Mouse (Mus musculus) midbrain, postnatal 0 days (tissue): ENCODE data around the gene Nipal1. TPM values are rescaled to one million over a fixed set of nuclear protein-coding genes. Genes with fewer than 3 reads are reported as not detected.

Experiments
- ATAC-seq: fragments of 200-750 bp; cut with Nextera tagmentation; 2 replicates; pipeline ENCODE4 v1.8.0; 2017; ENCODE audit warnings: moderate number of reproducible peaks, mild to moderate bottlenecking, moderate TSS enrichment, moderate library complexity; ENCODE audit not compliant: low FRiP score
- DNase-seq: peaks from one replicate; pipeline ENCODE4 v3.0.0-alpha.2; 2015; ENCODE audit warnings: low spot score
- H3K27ac ChIP-seq: fragments of 300-500 bp; sonication (generic); 2 replicates; pipeline ENCODE4 v1.5.1; 2014; ENCODE audit warnings: low read depth, mild to moderate bottlenecking, low read length, mixed read lengths
- H3K27me3 ChIP-seq: fragments of 300-500 bp; sonication (generic); 2 replicates; pipeline ENCODE4 v1.6.1; 2014; ENCODE audit warnings: low read length, control low read depth, mixed read lengths; ENCODE audit not compliant: insufficient read depth
- H3K36me3 ChIP-seq: fragments of 300-500 bp; sonication (generic); 2 replicates; pipeline ENCODE4 v1.6.1; 2014; ENCODE audit warnings: low read length, control low read depth, mixed read lengths; ENCODE audit not compliant: insufficient read depth
- H3K4me1 ChIP-seq: fragments of 300-500 bp; sonication (generic); 2 replicates; pipeline ENCODE4 v1.6.1; 2014; ENCODE audit warnings: mild to moderate bottlenecking, control low read depth, antibody characterized with exemption, low read length, mixed read lengths; ENCODE audit not compliant: insufficient read depth
- H3K4me2 ChIP-seq: fragments of 300-500 bp; sonication (generic); 2 replicates; pipeline ENCODE4 v1.6.1; 2014; ENCODE audit warnings: low read depth, mild to moderate bottlenecking, low read length, mixed read lengths; ENCODE audit not compliant: poor library complexity, severe bottlenecking
- H3K4me3 ChIP-seq: fragments of 300-500 bp; sonication (generic); 2 replicates; pipeline ENCODE4 v1.5.1; 2014; ENCODE audit warnings: low read depth, mild to moderate bottlenecking, low read length, moderate library complexity
- H3K9ac ChIP-seq: fragments of 300-500 bp; sonication (generic); replicated peaks from 2 replicates; pipeline ENCODE4 v1.6.1; 2014; ENCODE audit warnings: mild to moderate bottlenecking, low read length, moderate library complexity, mixed read lengths; ENCODE audit not compliant: poor library complexity, severe bottlenecking
- H3K9me3 ChIP-seq: fragments of 300-500 bp; sonication (generic); 2 replicates; pipeline ENCODE4 v1.6.1; 2016; ENCODE audit warnings: low read length, control low read depth
- CTCF ChIP-seq: IDR thresholded peaks from 2 replicates; pipeline ENCODE4 v1.5.1; 2016; ENCODE audit warnings: antibody characterized with exemption, mild to moderate bottlenecking
- WGBS: fragments of 180-500 bp; shearing (Covaris S2); extraction: QIAGEN DNeasy Blood & Tissue Kit; methylation state at CpG from one replicate; pipeline ENCODE4 v1.1.7; 2014; 5-methylcytosine and 5-hydroxymethylcytosine counted together
- polyA plus RNA-seq: library from polyadenylated mRNA; unstranded; fragments of >200 nt; fragmentation: Nextera tagmentation; extraction: Ambion mirVana; gene quantifications from 2 replicates; pipeline ENCODE4 v1.2.1, GENCODE M21; 2015
- total RNA-seq: library from RNA; depleted of rRNA; stranded (reverse); fragments of >200 nt; gene quantifications from 2 replicates; pipeline ENCODE4 v1.2.3, GENCODE M21; 2014

Gene Nipal1
- total and polyA plus RNA-seq, 2 experiments from 2014 or later, result 0.33 to 0.55 TPM

- Histone ChIP-seq H3K36me3 (no peaks in the 10 kb centered on the region), H3K27ac (no peak overlapping the region), H3K27me3 (no peaks in the 10 kb centered on the region), H3K4me1 (no peaks in the 10 kb centered on the region), H3K4me3 (no peak overlapping the region), H3K9me3 (no peaks in the 10 kb centered on the region), H3K4me2 (no peak overlapping the region), H3K9ac (no peak overlapping the region)
- WGBS, result 75% methylated on average over 7 of the region's 7 CpGs
- DNase-seq (no peak), ATAC-seq (no peak)
- TF ChIP-seq CTCF, result no peak
Observed at GRCm38 (mm10) chr5:72656270-72656791, 8.7 kb downstream of the Nipal1 start.

DNA sequence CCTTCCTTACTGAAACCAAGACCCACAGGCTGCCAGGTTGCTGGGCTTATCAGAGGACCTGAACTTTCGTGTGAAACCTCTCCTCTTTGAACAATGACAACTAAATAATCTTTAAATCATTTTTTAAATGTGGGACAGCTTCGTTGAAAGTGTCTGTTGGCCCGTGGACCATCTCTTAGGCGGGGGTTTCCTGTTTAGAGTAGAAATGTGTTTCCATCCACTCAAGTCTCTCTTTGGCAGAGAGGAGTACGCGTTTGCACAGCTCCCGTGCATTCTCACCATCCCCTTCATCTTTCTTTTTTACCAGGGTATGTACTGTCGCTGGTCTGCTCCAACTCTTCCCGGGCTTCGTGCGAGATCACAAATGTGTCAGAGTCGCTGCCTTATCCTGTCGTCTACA, 10.8 kb downstream of the Nipal1 start:
- ATAC-seq (no peak), DNase-seq (no peak)
- no peaks in the 10 kb centered on the region for H3K36me3 ChIP-seq
- TF ChIP-seq CTCF, result no peak
- no peak overlapping the region for H3K9ac ChIP-seq
- no peak overlapping the region for H3K4me2 ChIP-seq
- no peaks in the 10 kb centered on the region for H3K4me1 ChIP-seq
- no peak overlapping the region for H3K4me3 ChIP-seq
- no peaks in the 10 kb centered on the region for H3K9me3 ChIP-seq
- 93% methylated on average over 13 of the region's 13 CpGs for WGBS
- no peak overlapping the region for H3K27ac ChIP-seq
- H3K27me3 ChIP-seq, result no peaks in the 10 kb centered on the region

DNA sequence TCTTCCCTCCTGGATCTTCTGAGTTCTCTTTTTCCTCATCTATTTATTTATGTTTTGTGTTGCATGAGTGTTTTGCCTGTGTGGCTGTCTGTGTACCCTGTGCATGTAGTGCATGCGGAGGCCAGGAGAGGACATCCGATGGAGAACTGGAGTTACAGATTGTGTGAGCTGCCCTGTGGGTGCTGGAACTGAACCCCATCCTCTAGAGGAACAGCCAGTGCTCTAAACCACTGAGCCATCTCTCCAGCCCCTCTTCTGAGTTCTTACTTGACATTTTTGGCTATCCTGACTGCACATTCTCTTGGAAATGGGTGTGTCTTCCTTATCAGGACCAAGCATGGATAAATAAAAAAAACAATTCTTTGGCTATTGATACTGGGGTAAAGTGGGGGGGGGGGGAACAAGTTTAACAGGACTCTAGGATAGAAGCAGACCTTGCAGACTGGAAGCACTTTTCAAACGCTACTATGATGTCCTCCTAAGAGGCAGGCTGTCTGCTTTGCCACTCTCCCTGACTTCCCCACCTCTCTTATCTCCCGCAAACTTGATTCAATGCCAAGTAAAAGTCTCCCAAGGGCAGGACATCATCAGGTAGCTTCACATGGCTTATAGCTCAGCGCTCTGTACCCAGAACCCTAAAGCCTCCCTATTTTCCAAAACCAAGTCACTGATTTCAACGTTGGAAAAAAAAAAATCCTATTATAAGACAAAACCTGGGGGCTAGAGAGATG, 13.6 kb downstream of the Nipal1 start:
- no peak for TF ChIP-seq CTCF
- ATAC-seq, result no peak
- Histone ChIP-seq H3K9me3 (no peaks in the 10 kb centered on the region), H3K36me3 (no peaks in the 10 kb centered on the region), H3K4me1 (no peaks in the 10 kb centered on the region), H3K27ac (no peak overlapping the region), H3K4me3 (no peak overlapping the region), H3K27me3 (no peaks in the 10 kb centered on the region), H3K9ac (no peak overlapping the region), H3K4me2 (no peak overlapping the region)
- 89% methylated on average over 6 of the region's 6 CpGs for WGBS
- no peak for DNase-seq

GRCm38 (mm10) chr5:72664126-72664525, 16.5 kb downstream of the Nipal1 start:
- Histone ChIP-seq H3K4me1 (no peaks in the 10 kb centered on the region), H3K27ac (no peak overlapping the region), H3K4me3 (no peak overlapping the region), H3K9me3 (no peaks in the 10 kb centered on the region), H3K27me3 (no peaks in the 10 kb centered on the region), H3K36me3 (no peaks in the 10 kb centered on the region), H3K9ac (no peak overlapping the region), H3K4me2 (no peak overlapping the region)
- ATAC-seq (no peak), DNase-seq (no peak)
- no peak for TF ChIP-seq CTCF
- 70% methylated on average over 5 of the region's 5 CpGs for WGBS

GRCm38 (mm10) chr5:72664854-72665253, 17.3 kb downstream of the Nipal1 start:
- no peaks in the 10 kb centered on the region for H3K27me3 ChIP-seq
- H3K4me3 ChIP-seq, result no peak overlapping the region
- H3K27ac ChIP-seq, result no peak overlapping the region
- no peak overlapping the region for H3K4me2 ChIP-seq
- no peaks in the 10 kb centered on the region for H3K36me3 ChIP-seq
- H3K4me1 ChIP-seq, result no peaks in the 10 kb centered on the region
- WGBS, result 55% methylated on average over 3 of the region's 3 CpGs
- no peak overlapping the region for H3K9ac ChIP-seq
- TF ChIP-seq CTCF, result no peak
- DNase-seq (no peak), ATAC-seq (no peak)
- no peaks in the 10 kb centered on the region for H3K9me3 ChIP-seq

- Histone ChIP-seq H3K9ac (no peak overlapping the region), H3K4me1 (no peaks in the 10 kb centered on the region), H3K27ac (no peak overlapping the region), H3K4me3 (no peak overlapping the region), H3K27me3 (no peaks in the 10 kb centered on the region), H3K9me3 (no peaks in the 10 kb centered on the region), H3K4me2 (no peak overlapping the region), H3K36me3 (no peaks in the 10 kb centered on the region)
- TF ChIP-seq CTCF, result peak; percentile 82
- DNase-seq, result peak; percentile 37
- 24% methylated on average over 5 of the region's 5 CpGs for WGBS
- no peak for ATAC-seq
Observed at GRCm38 (mm10) chr5:72665281-72665680, 17.7 kb downstream of the Nipal1 start.
